Mouse (Mus musculus) liver, embryonic 14.5 days (tissue): ENCODE results near the gene Defb22. TPM values are rescaled to one million over a fixed set of nuclear protein-coding genes. Genes with fewer than 3 reads are reported as not detected.

ENCODE experiments used
- ATAC-seq: fragments of 200-750 bp; cut with Nextera tagmentation; 2 replicates; pipeline ENCODE4 v1.8.0; 2017; ENCODE audit warnings: moderate number of reproducible peaks, mild to moderate bottlenecking, moderate library complexity; ENCODE audit not compliant: insufficient read depth
- DNase-seq, 3 experiments: peaks; one replicate each; pipeline ENCODE4 v3.0.0-alpha.2; 2012 to 2013; ENCODE audit warnings: low read depth in 3 of 3, low spot score in 3 of 3
- H3K27ac ChIP-seq: fragments of 300-500 bp; sonication (generic); 2 replicates; pipeline ENCODE4 v1.5.1; 2014; ENCODE audit warnings: moderate library complexity, mild to moderate bottlenecking, control low read depth, inconsistent platforms
- H3K27me3 ChIP-seq: fragments of 300-500 bp; sonication (generic); 2 replicates; pipeline ENCODE4 v1.6.1; 2014; ENCODE audit warnings: mild to moderate bottlenecking, low read length, moderate library complexity; ENCODE audit not compliant: control insufficient read depth, insufficient read depth
- H3K36me3 ChIP-seq: fragments of 300-500 bp; sonication (generic); replicated peaks from 2 replicates; pipeline ENCODE4 v1.6.1; 2014; ENCODE audit warnings: low read depth; ENCODE audit not compliant: control insufficient read depth, insufficient read depth
- H3K4me1 ChIP-seq, 2 experiments: fragments of 200-500 bp in 1 of 2; fragments of 300-500 bp in 1 of 2; sonication (generic) in 1 of 2; replicated peaks; 2 replicates each; pipeline ENCODE4 v1.6.1; 2012 to 2014; ENCODE audit warnings: antibody characterized with exemption in 1 of 2, inconsistent platforms in 1 of 2, low read length in 1 of 2; ENCODE audit not compliant: control insufficient read depth in 2 of 2, insufficient read depth in 2 of 2
- H3K4me2 ChIP-seq: fragments of 300-500 bp; sonication (generic); 2 replicates; pipeline ENCODE4 v1.6.1; 2014; ENCODE audit warnings: low read depth, mild to moderate bottlenecking, control low read depth, moderate library complexity
- H3K4me3 ChIP-seq, 2 experiments: fragments of 200-500 bp in 1 of 2; fragments of 300-500 bp in 1 of 2; sonication (generic) in 1 of 2; 2 replicates each; pipeline ENCODE4 v1.5.1; 2012 to 2014; ENCODE audit warnings: low read depth in 2 of 2, low read length in 2 of 2, mild to moderate bottlenecking in 2 of 2, control low read depth in 1 of 2, inconsistent platforms in 1 of 2, moderate library complexity in 1 of 2; ENCODE audit not compliant: insufficient read depth in 1 of 2
- H3K9ac ChIP-seq: fragments of 300-500 bp; sonication (generic); replicated peaks from 2 replicates; pipeline ENCODE4 v1.6.1; 2014; ENCODE audit warnings: mild to moderate bottlenecking, control low read depth, moderate library complexity
- H3K9me3 ChIP-seq: fragments of 300-500 bp; sonication (generic); 2 replicates; pipeline ENCODE4 v1.6.1; 2016; ENCODE audit warnings: low read length, mixed read lengths; ENCODE audit not compliant: control insufficient read depth
- CTCF ChIP-seq: IDR thresholded peaks from 2 replicates; pipeline ENCODE4 v1.5.1; 2016; ENCODE audit warnings: antibody characterized with exemption, low read depth, control low read depth
- EP300 ChIP-seq: IDR thresholded peaks from 2 replicates; pipeline ENCODE4 v1.6.1; 2016; ENCODE audit warnings: antibody characterized with exemption, low read depth
- WGBS: fragments of 180-500 bp; shearing (Covaris S2); extraction: QIAGEN DNeasy Blood & Tissue Kit; methylation state at CpG from one replicate; pipeline ENCODE4 v1.1.7; 2014; ENCODE audit not compliant: insufficient replicate concordance; 5-methylcytosine and 5-hydroxymethylcytosine counted together
- polyA plus RNA-seq, 2 experiments: library from polyadenylated mRNA; depleted of rRNA in 1 of 2; stranded (reverse) in 1 of 2; unstranded in 1 of 2; fragments of >200 nt; fragmentation: Nextera tagmentation in 1 of 2; extraction: Ambion mirVana in 1 of 2; gene quantifications; 2 replicates each; pipeline versions ENCODE4 v1.2.1 to v1.2.3; 2012 to 2014

Gene Defb22
- not detected in 2 replicates for polyA plus RNA-seq (2012; rRNA removed)
- not detected in 2 replicates for polyA plus RNA-seq (2014; fragmentation: Nextera tagmentation; extraction: Ambion mirVana)

GRCm38 (mm10) chr2:152490038-152490437, at the start of gene Defb22:
Defb22 (minus strand) TSS chr2:152490138.
- no peak for DNase-seq
- ATAC-seq: no peak
- TF ChIP-seq CTCF (no peak), EP300 (no peak)
- Histone ChIP-seq H3K9me3 (no peaks in the 10 kb centered on the region), H3K27ac (no peak within 1 kb of the TSS), H3K27me3 (no peaks in the 10 kb centered on the region), H3K4me3 (no peak within 1 kb of the TSS), H3K36me3 (no peaks in the 10 kb centered on the region), H3K4me2 (no peak within 1 kb of the TSS), H3K9ac (no peak within 1 kb of the TSS), H3K4me1 (no peaks in the 10 kb centered on the region)

GRCm38 (mm10) chr2:152517981-152518380, 28.0 kb upstream of the Defb22 start, which contains the start of gene Defb28:
Defb28 (plus strand) TSS chr2:152518255.
- no peaks in the 10 kb centered on the region for H3K36me3 ChIP-seq
- no peaks in the 10 kb centered on the region for H3K27me3 ChIP-seq
- ATAC-seq (no peak), DNase-seq (no peak)
- H3K9me3 ChIP-seq: no peaks in the 10 kb centered on the region
- H3K4me3 ChIP-seq: no peak within 1 kb of the TSS
- no peak within 1 kb of the TSS for H3K9ac ChIP-seq
- H3K27ac ChIP-seq: no peak within 1 kb of the TSS
- TF ChIP-seq CTCF (no peak), EP300 (no peak)
- H3K4me2 ChIP-seq: no peak within 1 kb of the TSS
- H3K4me1 ChIP-seq: no peaks in the 10 kb centered on the region
- WGBS: 52% methylated on average over 4 of the region's 4 CpGs

- WGBS: 53% methylated on average over 4 of the region's 4 CpGs
- H3K36me3 ChIP-seq: no peaks in the 10 kb centered on the region
- no peak for DNase-seq
- no peaks in the 10 kb centered on the region for H3K27me3 ChIP-seq
- H3K9me3 ChIP-seq: no peaks in the 10 kb centered on the region
- H3K4me1 ChIP-seq: no peaks in the 10 kb centered on the region
- no peak for ATAC-seq
- no peak overlapping the region for H3K27ac ChIP-seq
- H3K9ac ChIP-seq: no peak overlapping the region
- TF ChIP-seq EP300 (no peak), CTCF (no peak)
- H3K4me2 ChIP-seq: no peak overlapping the region
- no peak overlapping the region for H3K4me3 ChIP-seq
Observed at GRCm38 (mm10) chr2:152516084-152516483, 26.1 kb upstream of the Defb22 start.

GRCm38 (mm10) chr2:152511592-152511991, 21.7 kb upstream of the Defb22 start, which contains the start of gene Defb26:
Defb26 (minus strand) TSS chr2:152511692.
- H3K4me3 ChIP-seq: no peak within 1 kb of the TSS
- ATAC-seq (no peak), DNase-seq (no peak)
- no peaks in the 10 kb centered on the region for H3K36me3 ChIP-seq
- no peak within 1 kb of the TSS for H3K4me2 ChIP-seq
- H3K4me1 ChIP-seq: no peaks in the 10 kb centered on the region
- 70% methylated on average over 1 of the region's 1 CpGs for WGBS
- no peak within 1 kb of the TSS for H3K27ac ChIP-seq
- no peak within 1 kb of the TSS for H3K9ac ChIP-seq
- no peaks in the 10 kb centered on the region for H3K9me3 ChIP-seq
- TF ChIP-seq CTCF (no peak), EP300 (no peak)
- H3K27me3 ChIP-seq: no peaks in the 10 kb centered on the region

GRCm38 (mm10) chr2:152503950-152504349, 14.0 kb upstream of the Defb22 start:
- no peak for DNase-seq

More at GRCm38 (mm10) chr2:152503950-152504349, 14.0 kb upstream of the Defb22 start:
- H3K27ac ChIP-seq: no peak overlapping the region
- no peak overlapping the region for H3K4me2 ChIP-seq
- no peaks in the 10 kb centered on the region for H3K27me3 ChIP-seq
- no peaks in the 10 kb centered on the region for H3K36me3 ChIP-seq
- H3K4me3 ChIP-seq: no peak overlapping the region
- TF ChIP-seq CTCF: no peak
- no peak for TF ChIP-seq EP300
- ATAC-seq: no peak
- H3K9me3 ChIP-seq: no peaks in the 10 kb centered on the region
- H3K4me1 ChIP-seq: no peaks in the 10 kb centered on the region
- 35% methylated on average over 2 of the region's 2 CpGs for WGBS
- no peak overlapping the region for H3K9ac ChIP-seq
